8 mouse cellular contexts compared by ENCODE assay signal in genomic region chr8:70754871-70755660, GRCm38 (mm10). TPM values are rescaled to one million over a fixed set of nuclear protein-coding genes. Genes with fewer than 3 reads are reported as not detected.
DNase-seq lines count a peak whose midpoint lies in the region; ATAC-seq and TF ChIP-seq lines count a peak whose summit lies in the region.

No protein-coding gene starts in this region.

- DNase-seq in urinary bladder, adult 2 months (ENCODE audit: low spot score) = peak; percentile 41
- no peak for DNase-seq in urinary bladder, postnatal 10 days (ENCODE audit: low spot score)
- DNase-seq in cerebellum, adult 11-12 months = peak; percentile 90
- DNase-seq in frontal cortex, postnatal 10 days (ENCODE audit: low spot score in 2 of 2) = peak; percentile 75 to 79
- no peak for DNase-seq in liver, adult 2 months (ENCODE audit: extremely low read depth, low read depth, low spot score)
- no peak for DNase-seq in natural killer cell, adult 2 months (ENCODE audit: low spot score in 2 of 2)

- no peak for TF ChIP-seq CTCF in liver, adult 2 months (IDR thresholded peaks at IDR 0.05; ENCODE audit: low read depth, low read length)

- H3K27me3 ChIP-seq in kidney, embryonic 14.5 days (ENCODE audit: control insufficient read depth, insufficient read depth, low read length) = no peaks in the 10 kb centered on the region
- no peaks in the 10 kb centered on the region for H3K27me3 ChIP-seq in liver, adult 2 months (ENCODE audit: control insufficient read depth, insufficient read depth, low read length)
- H3K27me3 ChIP-seq in neural tube, embryonic 14.5 days (ENCODE audit: control insufficient read depth, insufficient read depth, low read length) = no peaks in the 10 kb centered on the region; the same call in 1 of the 2 replicates

- peak overlapping the region; percentile 90 for H3K4me2 ChIP-seq in kidney, embryonic 14.5 days (replicated peaks; ENCODE audit: low read depth, low read length)
- H3K4me2 ChIP-seq in neural tube, embryonic 14.5 days (ENCODE audit: low read depth, low read length) = peak overlapping the region; percentile 91

- H3K79me2 ChIP-seq in liver, adult 2 months (ENCODE audit: control insufficient read depth, insufficient read depth, low read length) = peaks cover 4% of the 10 kb centered on the region; the same call in 1 of the 2 replicates

- H3K36me3 ChIP-seq in kidney, embryonic 14.5 days (ENCODE audit: control insufficient read depth, insufficient read depth, low read length) = peaks cover 14% of the 10 kb centered on the region; the same call in 1 of the 2 replicates
- no peaks in the 10 kb centered on the region for H3K36me3 ChIP-seq in liver, adult 2 months (ENCODE audit: control insufficient read depth, insufficient read depth, low read length)
- H3K36me3 ChIP-seq in neural tube, embryonic 14.5 days (ENCODE audit: control insufficient read depth, insufficient read depth, low read length) = peaks cover 19% of the 10 kb centered on the region; the same call in 1 of the 2 replicates

- ATAC-seq in kidney, embryonic 14.5 days (ENCODE audit: low FRiP score, low TSS enrichment) = peak; percentile 36; the same call in 1 of the 2 replicates
- peak; percentile 60 for ATAC-seq in neural tube, embryonic 14.5 days (ENCODE audit: low read depth)

- TF ChIP-seq POLR2A in liver, adult 2 months (IDR thresholded peaks at IDR 0.05; ENCODE audit: extremely low read depth, insufficient read depth, low read length) = no peak

- peak overlapping the region; percentile 58 for H3K4me3 ChIP-seq in kidney, embryonic 14.5 days (ENCODE audit: low read length)
- peak overlapping the region; percentile 62 for H3K4me3 ChIP-seq in liver, adult 2 months (ENCODE audit: insufficient read depth, low read depth, low read length)
- H3K4me3 ChIP-seq in neural tube, embryonic 14.5 days (ENCODE audit: low read depth, low read length) = peak overlapping the region; percentile 72

- WGBS in kidney, embryonic 14.5 days = 14% methylated on average over 50 of the region's 50 CpGs
- WGBS in liver, adult 2 months = 11% methylated on average over 50 of the region's 50 CpGs
- WGBS in neural tube, embryonic 14.5 days = 14% methylated on average over 50 of the region's 50 CpGs

- H3K4me1 ChIP-seq in kidney, embryonic 14.5 days (ENCODE audit: control insufficient read depth, insufficient read depth, low read length) = peaks cover 38% of the 10 kb centered on the region
- H3K4me1 ChIP-seq in liver, adult 2 months (ENCODE audit: control insufficient read depth, insufficient read depth, low read length) = peaks cover 12% of the 10 kb centered on the region
- H3K4me1 ChIP-seq in neural tube, embryonic 14.5 days (ENCODE audit: control insufficient read depth, insufficient read depth, low read length) = peaks cover 17% of the 10 kb centered on the region

- no peaks in the 10 kb centered on the region for H3K9me3 ChIP-seq in kidney, embryonic 14.5 days (ENCODE audit: control insufficient read depth, low read length)
- H3K9me3 ChIP-seq in neural tube, embryonic 14.5 days (ENCODE audit: control insufficient read depth, low read length) = no peaks in the 10 kb centered on the region

- peak overlapping the region; percentile 77 for H3K9ac ChIP-seq in kidney, embryonic 14.5 days (ENCODE audit: low read depth, low read length)
- peak overlapping the region; percentile 82 for H3K9ac ChIP-seq in liver, adult 2 months (ENCODE audit: low read depth, low read length)
- H3K9ac ChIP-seq in neural tube, embryonic 14.5 days (replicated peaks; ENCODE audit: low read depth, low read length) = peak overlapping the region; percentile 91

- no peak overlapping the region for H3K27ac ChIP-seq in kidney, embryonic 14.5 days (ENCODE audit: low read depth, low read length)
- H3K27ac ChIP-seq in liver, adult 2 months (replicated peaks; ENCODE audit: insufficient read depth, low read depth, low read length) = peak overlapping the region; percentile 49
- peak overlapping the region; percentile 95 for H3K27ac ChIP-seq in neural tube, embryonic 14.5 days (ENCODE audit: low read depth, low read length)

RNA-seq across cellular contexts. Expression of gene Rab3a, which starts 0.6 kb away (rescaled TPM):
- 34.1 and 35.3 TPM in 2 replicates for polyA plus RNA-seq in urinary bladder, adult 2 months (2012; rRNA removed)
- 14.3 and 16.4 TPM in 2 replicates for polyA plus RNA-seq in kidney, embryonic 14.5 days (2014; fragmentation: Nextera tagmentation; extraction: Ambion mirVana)
- total RNA-seq in liver, adult 2 months (2014; rRNA removed) = 2.7 and 4.1 TPM in 2 replicates
- 10.4 and 11.9 TPM in 2 replicates for polyA plus RNA-seq in liver, adult 2 months (2012; rRNA removed)
- 570 and 690 TPM in 2 replicates for polyA plus RNA-seq in neural tube, embryonic 14.5 days (2014; fragmentation: Nextera tagmentation; extraction: Ambion mirVana)

RNA-seq across cellular contexts. Expression of gene Mpv17l2, which starts 5.7 kb away (rescaled TPM):
- polyA plus RNA-seq in urinary bladder, adult 2 months (2012; rRNA removed) = 38.2 and 41.9 TPM in 2 replicates
- 47.9 and 52.7 TPM in 2 replicates for polyA plus RNA-seq in kidney, embryonic 14.5 days (2014; fragmentation: Nextera tagmentation; extraction: Ambion mirVana)
- 13.7 and 20.9 TPM in 2 replicates for total RNA-seq in liver, adult 2 months (2014; rRNA removed)
- polyA plus RNA-seq in liver, adult 2 months (2012; rRNA removed) = 33.9 and 39.3 TPM in 2 replicates
- 36.5 and 41.2 TPM in 2 replicates for polyA plus RNA-seq in neural tube, embryonic 14.5 days (2014; fragmentation: Nextera tagmentation; extraction: Ambion mirVana)

RNA-seq across cellular contexts. Expression of gene Pik3r2, which starts 21.4 kb away (rescaled TPM):
- 57.3 and 66.0 TPM in 2 replicates for polyA plus RNA-seq in urinary bladder, adult 2 months (2012; rRNA removed)
- 33.3 and 49.1 TPM in 2 replicates for polyA plus RNA-seq in kidney, embryonic 14.5 days (2014; fragmentation: Nextera tagmentation; extraction: Ambion mirVana)
- 7.7 and 10.9 TPM in 2 replicates for total RNA-seq in liver, adult 2 months (2014; rRNA removed)
- polyA plus RNA-seq in liver, adult 2 months (2012; rRNA removed) = 38.2 and 53.9 TPM in 2 replicates
- polyA plus RNA-seq in neural tube, embryonic 14.5 days (2014; fragmentation: Nextera tagmentation; extraction: Ambion mirVana) = 72.2 and 75.6 TPM in 2 replicates

RNA-seq across cellular contexts. Expression of gene Pde4c, which starts 31.5 kb away (rescaled TPM):
- 0.54 and 0.59 TPM in 2 replicates for polyA plus RNA-seq in urinary bladder, adult 2 months (2012; rRNA removed)
- 2.5 and 4.0 TPM in 2 replicates for polyA plus RNA-seq in kidney, embryonic 14.5 days (2014; fragmentation: Nextera tagmentation; extraction: Ambion mirVana)
- 10.6 and 16.3 TPM in 2 replicates for total RNA-seq in liver, adult 2 months (2014; rRNA removed)
- 26.5 and 28.0 TPM in 2 replicates for polyA plus RNA-seq in liver, adult 2 months (2012; rRNA removed)
- 0.10 and 0.27 TPM in 2 replicates for polyA plus RNA-seq in neural tube, embryonic 14.5 days (2014; fragmentation: Nextera tagmentation; extraction: Ambion mirVana)

RNA-seq across cellular contexts. Expression of gene Gm3336, which starts 36.7 kb away (rescaled TPM):
- polyA plus RNA-seq in urinary bladder, adult 2 months (2012; rRNA removed) = 0.46 and 0.56 TPM in 2 replicates
- polyA plus RNA-seq in kidney, embryonic 14.5 days (2014; fragmentation: Nextera tagmentation; extraction: Ambion mirVana) = 0.23 and 0.73 TPM in 2 replicates
- 0.28 and 0.54 TPM in 2 replicates for total RNA-seq in liver, adult 2 months (2014; rRNA removed)
- polyA plus RNA-seq in liver, adult 2 months (2012; rRNA removed) = 0.11 and 1.0 TPM in 2 replicates
- not detected in 2 replicates for polyA plus RNA-seq in neural tube, embryonic 14.5 days (2014; fragmentation: Nextera tagmentation; extraction: Ambion mirVana)

Comparison
In these comparisons a context has a peak if more than half of its experiments do, and no peak if none do; other contexts are left out.
1. DNase-seq: peak in urinary bladder, adult 2 months (single experiment), cerebellum, adult 11-12 months (single experiment) and frontal cortex, postnatal 10 days (2 of 2); none in urinary bladder, postnatal 10 days (single experiment), liver, adult 2 months (single experiment) and natural killer cell, adult 2 months (0 of 2).
2. RNA of gene Rab3a, which starts 0.6 kb away (polyA plus RNA-seq): 570 to 690 TPM in neural tube, embryonic 14.5 days; 34.1 to 35.3 TPM in urinary bladder, adult 2 months, 14.3 to 16.4 TPM in kidney, embryonic 14.5 days and 10.4 to 11.9 TPM in liver, adult 2 months; every median in the first group is over 10 times any median in the second.
3. Peak in every context shown above with its lines, with median percentiles within 50 percentile points of each other: H3K4me3 ChIP-seq and H3K9ac ChIP-seq.